Mouse (Mus musculus): ENCODE data around the gene 4930524B15Rik. TPM values are rescaled to one million over a fixed set of nuclear protein-coding genes. Genes with fewer than 3 reads are reported as not detected.
"Not testable (repeated sequence)": the region's sequence is repeated elsewhere in the genome, so short reads cannot be mapped to it uniquely, and the experiment has no call there.

4930524B15Rik gene
- not detected in 2 replicates for polyA plus RNA-seq (2012; rRNA removed)

DNA sequence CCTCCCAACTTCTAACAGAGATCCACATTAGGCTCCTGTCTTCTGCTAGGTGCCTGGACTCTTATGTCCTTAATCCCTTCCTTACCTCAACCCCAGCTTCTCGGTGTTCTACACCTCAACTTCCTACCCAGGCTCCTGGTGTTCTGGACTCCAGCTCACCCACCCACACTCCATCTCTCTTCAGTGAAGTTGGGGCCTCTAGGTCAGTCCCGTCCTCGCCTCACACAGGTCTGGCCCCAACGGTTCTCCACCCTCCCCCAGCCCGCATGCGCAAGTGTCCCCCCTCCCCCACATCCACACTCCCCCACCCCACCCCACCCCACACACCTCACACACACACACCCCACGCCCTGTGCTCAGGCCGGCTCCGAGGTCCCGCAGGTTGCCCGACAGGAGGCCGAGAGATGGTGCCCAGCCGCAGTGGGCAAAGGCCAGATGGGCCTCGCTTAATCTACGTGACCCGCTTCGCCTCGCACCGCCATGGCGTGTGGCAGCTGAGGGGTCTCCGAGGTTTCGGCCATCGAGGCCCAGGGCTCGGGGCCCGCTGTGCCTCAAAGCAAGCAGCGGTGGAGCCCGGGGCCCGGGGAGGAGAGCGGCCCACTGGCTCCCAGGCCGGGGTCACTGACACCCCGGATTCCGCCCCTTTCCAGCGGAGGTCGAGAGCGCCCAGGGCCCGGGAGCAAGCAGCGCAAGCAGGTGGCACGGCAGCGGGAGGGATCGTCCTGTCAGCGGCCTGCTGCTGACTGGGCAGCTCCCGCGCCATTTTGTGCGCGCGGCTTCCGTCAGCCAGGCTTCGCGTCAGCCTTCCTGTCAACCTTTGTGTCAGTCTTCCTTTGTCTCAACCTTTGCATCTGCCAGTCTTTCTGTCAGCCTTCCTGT lies at the start of gene 4930524B15Rik:
Gene 4930524B15Rik (plus strand): TSS at position 337 of the 879 bp plus-strand sequence.
- no peak for DNase-seq (ENCODE audit: low read depth, low spot score)
- WGBS: 59% methylated on average over 49 of the region's 49 CpGs

- WGBS: 94% methylated on average over 1 of the region's 1 CpGs
- DNase-seq (ENCODE audit: low read depth, low spot score): no peak
Observed at GRCm38 (mm10) chr11:31917769-31918168, 47.6 kb upstream of the 4930524B15Rik start.

DNA sequence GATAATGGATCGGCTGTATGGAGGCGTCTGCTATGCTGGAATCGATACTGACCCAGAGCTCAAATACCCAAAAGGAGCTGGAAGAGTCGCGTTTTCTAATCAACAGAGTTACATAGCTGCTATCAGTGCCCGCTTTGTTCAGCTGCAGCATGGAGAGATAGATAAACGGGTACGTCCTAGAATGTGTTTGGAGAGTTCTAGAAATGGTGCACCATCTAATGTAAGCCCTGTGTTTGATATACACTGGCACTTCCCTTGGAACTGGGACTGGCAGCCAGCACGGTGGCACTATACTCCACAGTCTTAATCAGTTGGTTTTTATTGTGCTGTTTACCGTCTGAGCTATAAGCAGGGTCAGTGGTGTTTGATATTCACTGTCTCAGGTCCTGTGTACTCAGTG lies 35.3 kb upstream of the 4930524B15Rik start:
- DNase-seq (ENCODE audit: low read depth, low spot score): no peak
- WGBS: 91% methylated on average over 10 of the region's 10 CpGs

GRCm38 (mm10) chr11:31935652-31936051 lies 29.7 kb upstream of the 4930524B15Rik start:
- DNase-seq (ENCODE audit: low read depth, low spot score): no peak

GRCm38 (mm10) chr11:31936910-31937525 lies 28.4 kb upstream of the 4930524B15Rik start:
- DNase-seq (ENCODE audit: low read depth, low spot score): no peak
- WGBS: 93% methylated on average over 10 of the region's 10 CpGs

More at GRCm38 (mm10) chr11:31935652-31936051, 29.7 kb upstream of the 4930524B15Rik start:
- WGBS: 47% methylated on average over 4 of the region's 4 CpGs

- no peak for DNase-seq (ENCODE audit: low read depth, low spot score)
Observed at GRCm38 (mm10) chr11:31940898-31941639, 24.3 kb upstream of the 4930524B15Rik start.

DNA sequence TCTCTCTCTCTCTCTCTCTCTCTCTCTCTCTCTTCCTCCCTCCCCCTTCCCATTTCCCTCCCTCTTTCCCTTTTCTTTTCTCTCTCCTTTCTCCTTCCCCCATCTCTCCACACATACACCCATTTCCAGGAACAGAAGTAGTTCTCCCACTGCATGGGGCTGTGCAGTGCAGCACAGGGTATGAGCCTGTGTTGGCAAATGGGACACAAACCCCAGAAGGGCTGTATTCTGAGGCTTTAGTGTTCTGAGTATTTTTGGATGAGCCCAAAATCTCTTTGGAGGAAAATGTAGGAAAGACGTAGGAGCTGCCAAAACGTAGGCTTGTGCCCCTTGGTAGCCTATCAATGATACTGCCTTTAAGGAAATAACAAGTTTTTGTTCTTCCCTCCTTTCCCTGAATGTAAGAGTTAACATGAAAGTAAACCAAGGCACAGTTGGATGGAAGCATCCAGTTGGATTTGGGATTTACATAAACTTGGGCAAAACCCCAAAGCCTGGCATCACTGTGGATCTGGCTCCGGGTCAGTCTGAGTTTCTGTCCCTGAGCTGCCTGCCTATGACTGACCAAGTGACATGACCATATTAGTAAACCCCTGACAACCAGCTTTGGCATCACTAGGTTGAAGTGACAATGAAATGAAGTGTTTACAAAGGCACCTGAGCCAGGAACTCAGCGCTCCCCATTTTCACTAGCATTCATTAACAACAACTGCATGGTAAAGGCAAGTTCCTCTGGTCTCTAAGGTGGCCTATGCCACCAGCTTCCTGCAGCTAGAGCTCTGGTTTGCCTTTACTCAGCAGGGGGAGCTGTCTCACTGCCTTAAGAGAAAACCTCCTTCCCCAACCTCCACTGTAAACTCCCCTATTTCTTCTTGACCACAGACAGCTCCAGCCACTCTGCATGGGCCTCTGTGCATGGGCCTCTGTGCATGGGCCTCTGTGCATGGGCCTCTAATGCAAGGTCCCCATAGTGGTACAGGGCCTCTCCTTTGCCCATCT lies 23.5 kb upstream of the 4930524B15Rik start:
- no peak for DNase-seq (ENCODE audit: low read depth, low spot score)
- 82% methylated on average over 4 of the region's 4 CpGs for WGBS

More at GRCm38 (mm10) chr11:31940898-31941639, 24.3 kb upstream of the 4930524B15Rik start:
- WGBS: 82% methylated on average over 13 of the region's 13 CpGs

- DNase-seq (ENCODE audit: low read depth, low spot score): no peak
- WGBS: 82% methylated on average over 3 of the region's 3 CpGs
Observed at GRCm38 (mm10) chr11:31945471-31945870, 19.9 kb upstream of the 4930524B15Rik start.

GRCm38 (mm10) chr11:31948462-31949330 lies 16.7 kb upstream of the 4930524B15Rik start:
- whole genome bisulfite sequencing: 28% methylated on average over 15 of the region's 15 CpGs
- no peak for DNase-seq (ENCODE audit: low read depth, low spot score)

- 1% methylated on average over 17 of the region's 17 CpGs for WGBS
- peak; percentile 59 for DNase-seq (ENCODE audit: low read depth, low spot score)
Observed at GRCm38 (mm10) chr11:31949331-31949785, 16.0 kb upstream of the 4930524B15Rik start.

GRCm38 (mm10) chr11:31960071-31960470 lies 5.3 kb upstream of the 4930524B15Rik start:
- DNase-seq (ENCODE audit: low read depth, low spot score): no peak

GRCm38 (mm10) chr11:31963993-31964392 lies 1.4 kb upstream of the 4930524B15Rik start:
- no peak for DNase-seq (ENCODE audit: low read depth, low spot score)
- 84% methylated on average over 1 of the region's 1 CpGs for WGBS

GRCm38 (mm10) chr11:31974132-31974531 lies 8.7 kb downstream of the 4930524B15Rik start:
- DNase-seq (ENCODE audit: low read depth, low spot score): no peak
- 66% methylated on average over 4 of the region's 4 CpGs for WGBS

GRCm38 (mm10) chr11:31974826-31975225 lies 9.4 kb downstream of the 4930524B15Rik start:
- DNase-seq (ENCODE audit: low read depth, low spot score): no peak
- WGBS: 18% methylated on average over 8 of the region's 8 CpGs

DNA sequence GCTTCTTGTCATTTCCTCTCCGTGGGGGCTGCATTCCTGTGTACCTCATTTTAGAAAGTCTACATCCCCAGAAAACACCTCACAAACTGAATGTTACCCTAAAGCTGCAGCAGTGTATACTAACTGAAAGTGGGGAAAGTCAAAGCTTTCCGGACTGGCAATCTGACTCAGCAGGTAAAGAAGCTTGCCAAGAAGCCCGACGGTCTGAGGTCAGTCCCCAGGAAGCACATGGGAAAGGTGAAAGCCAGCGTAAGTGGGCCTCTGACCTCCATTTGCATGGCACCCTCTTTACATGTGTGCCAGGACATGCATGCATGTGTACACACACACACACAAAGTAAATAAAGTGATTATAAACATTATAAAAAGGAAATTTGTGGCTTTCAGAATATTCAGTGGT lies 10.3 kb downstream of the 4930524B15Rik start:
- 71% methylated on average over 5 of the region's 5 CpGs for WGBS
- no peak for DNase-seq (ENCODE audit: low read depth, low spot score)

DNA sequence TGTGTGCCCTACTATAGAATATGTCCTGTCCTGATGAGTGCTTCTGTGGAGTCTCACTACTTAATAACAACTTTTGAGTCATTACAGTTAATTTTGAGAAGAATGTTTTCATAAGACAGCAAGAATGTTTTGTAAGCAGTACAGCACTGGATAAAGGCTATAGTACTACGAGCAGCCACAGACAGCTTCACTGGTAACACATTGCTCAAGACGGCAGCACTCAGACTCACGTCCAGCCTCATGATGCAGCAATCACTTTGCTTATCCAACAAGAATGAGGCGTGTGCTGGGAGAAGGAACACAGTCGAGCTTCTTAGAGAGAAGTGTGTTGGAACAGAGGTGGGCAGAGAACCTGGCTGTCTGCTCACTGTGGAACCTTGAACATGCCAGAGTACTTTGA lies 10.7 kb downstream of the 4930524B15Rik start:
- no peak for DNase-seq (ENCODE audit: low read depth, low spot score)
- 53% methylated on average over 5 of the region's 5 CpGs for WGBS

- not testable (repeated sequence) for DNase-seq (ENCODE audit: low read depth, low spot score)
- WGBS: 95% methylated on average over 5 of the region's 5 CpGs
Observed at GRCm38 (mm10) chr11:31980089-31980488, 14.7 kb downstream of the 4930524B15Rik start.

GRCm38 (mm10) chr11:31981830-31982229 lies 16.4 kb downstream of the 4930524B15Rik start:
- WGBS: 77% methylated on average over 7 of the region's 7 CpGs
- no peak for DNase-seq (ENCODE audit: low read depth, low spot score)

Measured in large intestine, adult 2 months (tissue).